Mouse (Mus musculus): ENCODE results near the gene 2300002M23Rik. TPM values are rescaled to one million over a fixed set of nuclear protein-coding genes. Genes with fewer than 3 reads are reported as not detected.

The 2300002M23Rik gene
- total RNA-seq, 2 experiments from 2014 or later: not detected

DNA sequence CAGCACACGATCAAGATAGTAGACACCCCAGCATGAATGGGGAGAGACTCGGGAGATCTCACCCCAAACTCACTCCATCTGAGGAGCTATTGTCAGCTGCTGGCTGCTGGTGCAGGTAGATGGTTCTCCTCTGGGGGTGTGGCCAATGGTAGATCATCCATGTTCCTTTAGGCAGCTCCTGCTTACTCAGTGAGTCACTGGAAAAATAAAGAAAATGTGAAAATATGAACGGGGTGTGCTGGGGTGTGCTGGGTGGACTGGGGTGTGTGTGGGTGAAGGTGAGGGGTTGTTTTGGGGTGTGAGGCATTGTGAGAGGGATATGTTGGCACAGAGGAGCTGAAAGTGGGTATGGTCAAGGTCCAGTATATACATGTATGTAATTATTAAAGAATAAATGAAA lies 30.1 kb downstream of the 2300002M23Rik start:
- ATAC-seq (ENCODE audit: poor library complexity, severe bottlenecking): no peak

GRCm38 (mm10) chr17:35601249-35601648 lies 34.0 kb downstream of the 2300002M23Rik start, which contains the start of gene Sfta2:
Gene Sfta2, plus strand, starts transcription at chr17:35601549.
- no peak for ATAC-seq (ENCODE audit: poor library complexity, severe bottlenecking)

GRCm38 (mm10) chr17:35601736-35602354 lies 34.6 kb downstream of the 2300002M23Rik start:
- no peak for ATAC-seq (ENCODE audit: poor library complexity, severe bottlenecking)

GRCm38 (mm10) chr17:35617127-35617526 lies 49.9 kb downstream of the 2300002M23Rik start:
- no peak for ATAC-seq (ENCODE audit: poor library complexity, severe bottlenecking)

Other genes with a start within 250 kb of the 2300002M23Rik start
- gene H2-Q1, start 247.0 kb upstream of the 2300002M23Rik start, total RNA-seq (2015): not detected in 2 replicates
- not detected in 2 replicates for gene H2-Q1, start 247.0 kb upstream of the 2300002M23Rik start, total RNA-seq (2017)
- not detected in 2 replicates for gene H2-Q2, start 225.2 kb upstream of the 2300002M23Rik start, total RNA-seq (2015)
- gene H2-Q2, start 225.2 kb upstream of the 2300002M23Rik start, total RNA-seq (2017): not detected in 2 replicates
- 10.3 and 12.4 TPM in 2 replicates for gene H2-Q4, start 187.8 kb upstream of the 2300002M23Rik start, total RNA-seq (2015)
- 22.4 and 23.3 TPM in 2 replicates for gene H2-Q4, start 187.8 kb upstream of the 2300002M23Rik start, total RNA-seq (2017)
- 10.2 and 12.1 TPM in 2 replicates for gene H2-Q6, start 142.6 kb upstream of the 2300002M23Rik start, total RNA-seq (2015)
- gene H2-Q6, start 142.6 kb upstream of the 2300002M23Rik start, total RNA-seq (2017): 12.8 and 13.5 TPM in 2 replicates
- gene H2-Q7, start 128.3 kb upstream of the 2300002M23Rik start, total RNA-seq (2015): 20.3 and 23.0 TPM in 2 replicates
- 13.7 and 24.7 TPM in 2 replicates for gene H2-Q7, start 128.3 kb upstream of the 2300002M23Rik start, total RNA-seq (2017)
- 8.3 and 11.8 TPM in 2 replicates for gene H2-Q10, start 97.4 kb upstream of the 2300002M23Rik start, total RNA-seq (2015)
- 7.9 and 11.1 TPM in 2 replicates for gene H2-Q10, start 97.4 kb upstream of the 2300002M23Rik start, total RNA-seq (2017)
- gene Pou5f1, start 61.4 kb upstream of the 2300002M23Rik start, total RNA-seq (2015): 0.29 TPM in 1 of 2 replicates, not detected in the other
- gene Pou5f1, start 61.4 kb upstream of the 2300002M23Rik start, total RNA-seq (2017): not detected in 2 replicates
- 64.7 and 72.2 TPM in 2 replicates for gene Tcf19, start 50.6 kb upstream of the 2300002M23Rik start, total RNA-seq (2015)
- 26.2 and 29.6 TPM in 2 replicates for gene Tcf19, start 50.6 kb upstream of the 2300002M23Rik start, total RNA-seq (2017)
- gene Cchcr1, start 50.4 kb upstream of the 2300002M23Rik start, total RNA-seq (2015): 3.3 and 4.0 TPM in 2 replicates
- 4.0 and 5.7 TPM in 2 replicates for gene Cchcr1, start 50.4 kb upstream of the 2300002M23Rik start, total RNA-seq (2017)
- gene Psors1c2, start 34.2 kb upstream of the 2300002M23Rik start, total RNA-seq (2015): not detected in 2 replicates
- gene Psors1c2, start 34.2 kb upstream of the 2300002M23Rik start, total RNA-seq (2017): not detected in 2 replicates
- gene Cdsn, start 15.3 kb upstream of the 2300002M23Rik start, total RNA-seq (2015): not detected in 2 replicates
- gene Cdsn, start 15.3 kb upstream of the 2300002M23Rik start, total RNA-seq (2017): not detected in 2 replicates
- gene Sfta2, start 34.1 kb downstream of the 2300002M23Rik start, total RNA-seq (2015): not detected in 2 replicates
- not detected in 2 replicates for gene Sfta2, start 34.1 kb downstream of the 2300002M23Rik start, total RNA-seq (2017)
- not detected in 2 replicates for gene Gm9573, start 59.2 kb downstream of the 2300002M23Rik start, total RNA-seq (2015)
- not detected in 2 replicates for gene Gm9573, start 59.2 kb downstream of the 2300002M23Rik start, total RNA-seq (2017)
- gene Mucl3, start 76.2 kb downstream of the 2300002M23Rik start, total RNA-seq (2015): not detected in 2 replicates
- not detected in 2 replicates for gene Mucl3, start 76.2 kb downstream of the 2300002M23Rik start, total RNA-seq (2017)
- gene Vars2, start 100.1 kb downstream of the 2300002M23Rik start, total RNA-seq (2015): 2.1 and 5.3 TPM in 2 replicates
- 3.3 and 16.9 TPM in 2 replicates for gene Vars2, start 100.1 kb downstream of the 2300002M23Rik start, total RNA-seq (2017)
- 13.4 and 15.1 TPM in 2 replicates for gene Gtf2h4, start 106.3 kb downstream of the 2300002M23Rik start, total RNA-seq (2015)
- 10.6 and 14.9 TPM in 2 replicates for gene Gtf2h4, start 106.3 kb downstream of the 2300002M23Rik start, total RNA-seq (2017)
- gene Ddr1, start 137.2 kb downstream of the 2300002M23Rik start, total RNA-seq (2015): 0.91 and 1.0 TPM in 2 replicates
- 0.49 and 1.0 TPM in 2 replicates for gene Ddr1, start 137.2 kb downstream of the 2300002M23Rik start, total RNA-seq (2017)